Mouse (Mus musculus): ENCODE data around the gene Oxct1.

DNA sequence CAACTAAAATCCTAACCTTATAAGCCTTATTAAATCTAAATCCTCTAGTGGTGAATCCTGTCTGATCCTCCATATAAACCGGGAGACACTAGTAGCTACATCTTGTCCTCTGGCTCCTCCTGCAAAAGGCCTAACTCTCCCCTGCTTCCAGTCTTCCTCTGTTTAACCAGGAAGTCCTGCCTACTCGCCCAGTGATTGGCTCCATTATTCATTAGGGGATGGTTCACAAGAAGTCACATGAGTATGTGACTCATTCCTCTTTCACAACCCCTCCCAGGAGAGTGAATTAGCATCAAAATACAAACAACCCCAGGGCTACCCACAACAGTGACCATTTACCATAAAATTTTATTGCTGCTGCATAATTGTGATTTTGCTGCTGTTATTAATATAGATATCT lies 27.0 kb upstream of the Oxct1 start:
- TF ChIP-seq CTCF (IDR thresholded peaks at IDR 0.05; ENCODE audit: control insufficient read depth, insufficient read depth, insufficient replicate concordance, low read depth, low read length): no peak
- no peak for TF ChIP-seq POLR2A (IDR thresholded peaks at IDR 0.05; ENCODE audit: control insufficient read depth, low read depth, low read length)

Measured in testis, adult 2 months (tissue).